Mouse (Mus musculus) stomach, postnatal 0 days (tissue): ENCODE results near the gene Mgarp.

ENCODE experiments used
- CTCF ChIP-seq: IDR thresholded peaks from 2 replicates; pipeline ENCODE4 v1.5.1; 2016; ENCODE audit warnings: antibody characterized with exemption, low read depth, mild to moderate bottlenecking, moderate library complexity
- EP300 ChIP-seq: optimal IDR thresholded peaks from 2 replicates; pipeline ENCODE3; 2016; ENCODE audit warnings: antibody characterized with exemption

DNA sequence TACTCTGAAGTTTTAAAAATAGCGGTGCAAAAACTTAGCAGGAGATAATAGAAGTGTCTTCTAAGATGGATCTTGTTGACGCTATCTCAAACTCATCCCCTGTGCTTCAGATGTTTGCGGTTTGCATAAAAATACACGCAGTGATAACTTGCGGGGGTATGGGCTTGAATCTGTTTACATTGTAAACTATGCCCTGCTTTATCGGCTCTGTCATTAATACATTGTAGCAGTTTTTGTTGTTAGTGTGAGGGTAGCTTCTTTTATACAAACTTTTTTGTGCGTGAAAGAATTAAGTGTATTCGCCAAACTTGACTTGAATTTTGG lies 20.6 kb upstream of the Mgarp start:
- no peak for TF ChIP-seq CTCF
- TF ChIP-seq EP300 = no peak
